Mouse (Mus musculus) erythroblast, adult 5-6 weeks (primary cell): ENCODE results near the gene Sptan1. TPM values are rescaled to one million over a fixed set of nuclear protein-coding genes. Genes with fewer than 3 reads are reported as not detected.
"Not testable (repeated sequence)": the region's sequence is repeated elsewhere in the genome, so short reads cannot be mapped to it uniquely, and the experiment has no call there.

Source experiments
- ATAC-seq: replicated peaks from 2 replicates; pipeline ENCODE4 v1.8.0; 2016; ENCODE audit warnings: moderate number of reproducible peaks, mild to moderate bottlenecking, moderate TSS enrichment, inconsistent platforms; ENCODE audit not compliant: poor library complexity, low FRiP score, severe bottlenecking
- total RNA-seq, 2 experiments: library from RNA; stranded (forward) in 1 of 2; stranded (reverse) in 1 of 2; fragments of 150-400 nt in 1 of 2; fragments of 200-764, 138-1000 nt in 1 of 2; gene quantifications; 2 replicates each; pipeline versions ENCODE4 v1.2.3 to v1.2.4; 2015 to 2017; ENCODE audit warnings: low replicate concordance in 2 of 2

The Sptan1 gene
- total RNA-seq, 2 experiments from 2014 or later: 16.5 to 18.1 TPM

GRCm38 (mm10) chr2:29980661-29981060, 15.3 kb downstream of the Sptan1 start:
- ATAC-seq: no peak

- ATAC-seq: no peak
Measured at GRCm38 (mm10) chr2:29991962-29992361, 26.6 kb downstream of the Sptan1 start.

DNA sequence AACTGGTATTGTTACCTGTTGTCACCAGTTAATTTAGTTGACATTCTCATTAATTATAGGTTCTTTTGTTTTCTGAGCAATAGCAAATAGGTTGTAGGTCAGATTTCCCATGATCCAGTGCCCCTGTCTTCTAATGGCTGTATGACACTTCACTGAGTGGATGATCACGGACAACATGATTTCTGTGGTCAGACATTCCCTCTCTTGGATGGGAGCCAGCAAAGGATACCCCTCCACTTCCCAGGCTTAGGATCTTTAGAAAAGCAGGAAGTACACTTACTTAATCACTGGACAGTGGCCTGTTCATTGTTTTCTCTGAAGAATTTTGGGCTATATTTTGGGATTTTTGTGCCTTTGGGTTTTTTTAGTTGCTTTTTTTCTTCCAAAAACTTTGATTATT, 43.7 kb downstream of the Sptan1 start:
- no peak for ATAC-seq

GRCm38 (mm10) chr2:30010840-30011281, 45.5 kb downstream of the Sptan1 start:
- peak; percentile 53; the same call in 1 of the 2 replicates for ATAC-seq

DNA sequence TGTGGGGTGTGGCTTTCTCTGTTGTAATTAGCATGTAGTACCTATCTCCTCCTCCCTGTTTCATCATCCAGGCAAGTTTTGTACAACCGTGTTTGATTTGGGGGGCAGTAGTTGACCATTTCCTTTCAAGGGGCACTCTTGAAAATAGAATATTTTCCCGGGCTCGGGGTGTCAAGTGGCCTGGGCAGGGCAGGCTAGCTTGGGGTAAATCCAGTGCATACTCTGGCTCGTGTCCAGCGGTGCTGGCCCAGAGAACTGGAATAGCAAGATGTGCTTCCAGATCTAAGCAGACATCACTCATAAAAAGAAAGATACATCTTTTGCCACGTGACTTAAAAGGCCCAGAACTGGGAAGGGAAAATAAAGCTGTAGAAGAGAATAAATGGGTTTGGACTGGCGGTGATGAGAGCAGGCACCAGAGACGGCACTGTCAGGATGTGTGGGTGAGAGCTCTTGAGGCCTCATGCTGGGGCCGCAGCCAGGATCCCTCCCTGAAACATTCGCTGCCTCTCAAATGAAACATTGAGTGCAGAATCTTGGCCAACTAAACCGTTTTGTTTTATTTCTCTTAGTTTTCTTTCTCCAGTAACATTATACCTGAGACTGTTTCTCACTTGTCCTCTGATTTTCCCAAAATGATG, 49.1 kb downstream of the Sptan1 start:
- ATAC-seq: no peak

GRCm38 (mm10) chr2:30025454-30025853, 60.1 kb downstream of the Sptan1 start:
- no peak for ATAC-seq

DNA sequence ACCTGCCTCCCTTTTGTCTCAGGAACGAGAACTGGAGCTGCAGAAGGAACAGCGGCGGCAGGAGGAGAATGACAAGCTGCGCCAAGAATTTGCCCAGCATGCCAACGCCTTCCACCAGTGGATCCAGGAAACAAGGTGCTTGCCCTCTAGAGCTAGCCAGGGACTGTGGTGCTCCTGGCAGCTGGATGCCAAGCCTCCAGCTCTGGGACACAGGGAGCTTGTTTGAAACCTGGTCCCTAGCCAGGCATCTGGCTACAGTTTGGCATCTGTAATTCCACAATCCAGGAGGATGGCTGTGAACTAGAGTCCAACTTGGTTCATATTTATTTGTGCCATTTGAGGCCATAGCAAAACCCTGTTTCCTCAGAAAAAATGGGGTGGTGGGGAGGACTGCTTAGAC, 61.6 kb downstream of the Sptan1 start:
- ATAC-seq: no peak

DNA sequence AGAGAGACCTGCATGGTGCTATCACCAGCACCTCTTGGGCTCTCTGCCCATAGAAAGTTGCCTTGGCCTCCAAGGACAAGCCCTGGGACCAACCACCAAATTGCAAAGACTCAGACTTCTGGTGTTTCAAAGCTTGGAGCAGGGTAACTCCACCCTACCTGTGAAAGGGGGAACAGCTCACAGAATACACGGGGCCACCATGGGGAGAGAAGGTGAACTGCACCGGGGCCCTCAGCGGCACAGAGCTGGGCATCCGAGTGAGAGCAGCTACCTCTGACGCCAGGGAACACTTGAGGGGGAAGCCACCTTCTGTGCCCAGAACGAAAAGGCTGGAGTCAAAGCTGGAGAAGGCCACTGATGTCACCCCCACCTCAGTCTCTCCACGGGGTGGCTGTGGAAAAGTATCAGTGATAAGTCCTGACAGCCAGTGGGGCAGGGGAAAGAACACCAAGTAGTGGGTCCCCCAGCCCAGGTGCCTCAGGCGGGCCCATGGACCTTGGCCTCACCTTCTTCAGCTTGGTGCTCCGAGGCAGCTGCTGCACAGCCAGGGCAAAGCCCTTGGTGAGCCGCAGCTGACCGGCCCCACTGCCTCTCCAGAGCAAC, 67.0 kb downstream of the Sptan1 start:
- no peak for ATAC-seq

GRCm38 (mm10) chr2:30032957-30033356, 67.6 kb downstream of the Sptan1 start:
- ATAC-seq: no peak

- no peak for ATAC-seq
Measured at GRCm38 (mm10) chr2:30037762-30038161, 72.4 kb downstream of the Sptan1 start.

GRCm38 (mm10) chr2:30038370-30038769, 73.0 kb downstream of the Sptan1 start:
- ATAC-seq: no peak

- ATAC-seq: no peak
Measured at GRCm38 (mm10) chr2:30039687-30040086, 74.3 kb downstream of the Sptan1 start.

DNA sequence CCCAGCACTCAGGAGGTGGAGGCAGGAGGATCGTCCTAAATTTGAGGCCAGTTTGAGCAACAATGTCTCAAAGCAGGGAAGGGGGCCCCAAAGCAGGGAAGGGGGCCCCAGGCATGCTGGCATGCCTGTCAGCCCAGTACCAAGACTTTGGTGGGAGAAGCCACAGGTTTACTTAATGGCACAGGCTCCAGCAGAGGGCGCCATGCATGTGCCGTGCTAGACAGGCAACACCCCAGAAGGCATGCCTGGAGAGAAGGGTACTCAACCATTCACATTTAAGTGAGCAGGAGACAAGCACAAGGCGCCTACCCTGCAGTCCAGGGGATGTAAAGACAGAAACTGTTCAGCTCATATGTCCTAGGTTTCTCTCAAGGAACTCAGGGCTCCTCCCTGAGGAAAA, 77.1 kb downstream of the Sptan1 start:
- peak; percentile 67 for ATAC-seq

DNA sequence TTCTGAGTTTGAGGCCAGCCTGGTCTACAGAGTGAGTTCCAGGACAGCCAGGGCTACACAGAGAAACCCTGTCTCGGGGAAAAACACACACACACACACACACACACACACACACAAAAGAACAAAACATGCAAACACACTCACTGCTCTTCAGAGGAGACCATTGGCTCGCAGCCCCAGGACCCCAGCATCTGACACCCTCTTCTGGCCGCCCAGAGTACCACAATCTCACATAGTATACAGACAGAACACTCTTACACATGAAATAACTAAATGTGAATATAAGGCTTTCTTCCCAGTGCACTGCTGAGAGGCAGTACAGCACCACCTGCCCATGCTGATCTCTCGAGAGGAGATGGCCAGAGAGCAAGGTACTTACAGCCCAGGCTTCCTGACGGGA, 79.2 kb downstream of the Sptan1 start:
- no peak for ATAC-seq

DNA sequence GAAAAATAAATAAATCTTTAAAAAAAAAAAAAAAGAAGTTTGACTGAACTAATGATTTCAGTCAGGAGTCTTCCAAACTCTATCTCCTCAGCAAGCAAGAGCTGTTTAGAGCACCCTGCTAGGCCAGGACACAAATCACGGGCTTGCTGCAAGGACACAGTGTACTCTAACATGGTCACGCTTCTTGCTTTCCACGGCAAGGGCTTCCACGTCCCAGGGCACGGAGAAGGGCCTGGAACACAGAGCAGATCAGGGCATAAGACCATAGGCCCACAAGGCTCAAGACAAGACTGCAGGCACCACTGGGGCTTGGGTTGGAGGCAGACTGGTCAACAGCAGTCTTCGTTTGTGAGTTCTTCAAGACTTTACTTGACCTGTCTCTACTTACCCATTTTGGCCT, 81.8 kb downstream of the Sptan1 start:
- ATAC-seq: no peak

DNA sequence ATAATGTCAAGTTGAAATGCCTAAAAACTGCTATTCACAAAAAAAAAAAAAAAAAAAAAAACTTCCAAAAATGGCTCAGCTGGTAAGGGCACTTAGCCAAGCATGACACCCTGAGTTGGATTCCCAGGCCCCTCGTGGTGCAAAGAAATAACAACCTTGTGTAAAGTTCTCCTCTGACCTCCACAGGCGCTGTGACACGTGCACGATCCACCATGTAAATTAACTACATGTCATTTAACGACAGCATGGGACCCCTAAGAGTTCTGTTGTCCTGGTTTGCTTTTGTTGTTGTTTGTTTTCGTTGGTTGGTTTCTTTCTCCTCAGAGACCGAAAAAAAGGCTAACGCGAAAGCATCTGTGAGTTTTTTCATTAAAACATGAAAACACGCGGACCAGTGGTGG, 82.7 kb downstream of the Sptan1 start:
- ATAC-seq: no peak

DNA sequence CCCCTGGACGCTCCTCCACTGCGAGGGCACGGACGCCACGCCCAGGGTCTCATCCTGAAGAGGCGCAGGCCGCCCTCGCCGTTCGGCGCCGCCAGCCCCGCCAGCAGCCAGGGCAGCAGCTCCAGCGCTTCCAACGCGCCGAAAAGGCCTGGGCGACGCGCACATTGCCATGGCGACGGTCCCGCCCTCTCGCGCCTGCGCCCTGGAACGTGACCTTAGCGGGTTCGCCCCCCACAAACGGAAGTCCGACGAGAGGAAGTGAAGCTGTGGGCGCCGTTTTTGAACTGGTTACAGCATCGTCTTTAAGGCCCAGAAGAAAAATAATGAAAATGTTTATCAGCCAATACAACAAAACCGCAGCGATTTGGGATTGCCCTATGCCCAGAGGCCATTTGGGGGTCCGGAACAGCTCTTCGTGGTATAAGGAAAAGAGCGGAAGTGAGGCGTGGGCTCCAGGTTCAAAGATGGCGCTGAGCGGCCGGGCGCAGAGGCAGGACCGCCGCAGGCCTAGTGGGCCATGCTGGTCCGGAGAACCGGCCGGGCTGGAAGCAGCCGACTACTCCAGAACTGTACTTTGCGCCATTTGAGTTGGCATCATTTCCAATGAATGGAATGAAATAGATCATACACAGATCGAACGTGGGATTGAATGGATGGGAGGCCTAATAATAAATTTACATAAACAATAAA, 83.5 kb downstream of the Sptan1 start, which contains the start of gene Wdr34:
Gene Wdr34 (minus strand): TSS at position 183 of the 690 bp plus-strand sequence.
- ATAC-seq: peak; percentile 98

- no peak for ATAC-seq
Measured at GRCm38 (mm10) chr2:30049831-30050230, 84.5 kb downstream of the Sptan1 start.

GRCm38 (mm10) chr2:30051992-30052761, 86.8 kb downstream of the Sptan1 start:
- ATAC-seq: no peak

- not testable (repeated sequence) for ATAC-seq
Measured at GRCm38 (mm10) chr2:30055310-30055709, 90.0 kb downstream of the Sptan1 start.
